Mouse (Mus musculus) embryonic facial prominence, embryonic 12.5 days (tissue): ENCODE data around the gene Stx19. TPM values are rescaled to one million over a fixed set of nuclear protein-coding genes. Genes with fewer than 3 reads are reported as not detected.

Source experiments
- ATAC-seq: fragments of 200-750 bp; cut with Nextera tagmentation; 2 replicates; pipeline ENCODE4 v1.8.0; 2017; ENCODE audit not compliant: insufficient number of reproducible peaks, insufficient read depth, low FRiP score, low TSS enrichment
- H3K27ac ChIP-seq: fragments of 300-500 bp; sonication (generic); 2 replicates; pipeline ENCODE4 v1.5.1; 2016; ENCODE audit warnings: mild to moderate bottlenecking
- H3K27me3 ChIP-seq: fragments of 300-500 bp; sonication (generic); 2 replicates; pipeline ENCODE4 v1.6.1; 2016; ENCODE audit warnings: mild to moderate bottlenecking, moderate library complexity
- H3K36me3 ChIP-seq: fragments of 300-500 bp; sonication (generic); 2 replicates; pipeline ENCODE4 v1.6.1; 2016; ENCODE audit warnings: mild to moderate bottlenecking
- H3K4me1 ChIP-seq: fragments of 300-500 bp; sonication (generic); 2 replicates; pipeline ENCODE4 v1.6.1; 2016
- H3K4me2 ChIP-seq: fragments of 300-500 bp; sonication (generic); replicated peaks from 2 replicates; pipeline ENCODE4 v1.6.1; 2016; ENCODE audit warnings: mild to moderate bottlenecking, moderate library complexity
- H3K4me3 ChIP-seq: fragments of 300-500 bp; sonication (generic); 2 replicates; pipeline ENCODE4 v1.5.1; 2016; ENCODE audit warnings: mild to moderate bottlenecking
- H3K9ac ChIP-seq: fragments of 300-500 bp; sonication (generic); 2 replicates; pipeline ENCODE4 v1.6.1; 2016; ENCODE audit warnings: mild to moderate bottlenecking, moderate library complexity
- H3K9me3 ChIP-seq: fragments of 300-500 bp; sonication (generic); 2 replicates; pipeline ENCODE4 v1.6.1; 2016; ENCODE audit warnings: mild to moderate bottlenecking, moderate library complexity
- WGBS: fragments of 180-500 bp; shearing (Covaris S2); methylation state at CpG from one replicate; pipeline ENCODE4 v1.1.7; 2016; 5-methylcytosine and 5-hydroxymethylcytosine counted together
- polyA plus RNA-seq: library from polyadenylated mRNA; unstranded; fragments of >200 nt; fragmentation: Nextera tagmentation; extraction: Ambion mirVana; gene quantifications from 2 replicates; pipeline ENCODE4 v1.2.1, GENCODE M21; 2016

Gene Stx19
- polyA plus RNA-seq, 1 experiment from 2014 or later = 0.78 TPM

GRCm38 (mm10) chr16:62853611-62854126 is 39.2 kb downstream of the Stx19 start:
- H3K36me3 ChIP-seq = no peaks in the 10 kb centered on the region
- 21% methylated on average over 3 of the region's 3 CpGs for WGBS
- peak overlapping the region; percentile 61 for H3K4me3 ChIP-seq
- no peaks in the 10 kb centered on the region for H3K27me3 ChIP-seq
- no peaks in the 10 kb centered on the region for H3K9me3 ChIP-seq
- 0 out of 2 replicates have a peak, but pooled peaks cover 3% of the 10 kb centered on the region for H3K4me1 ChIP-seq
- H3K4me2 ChIP-seq = peak overlapping the region; percentile 73
- peak overlapping the region; percentile 51; the same call in 1 of the 2 replicates for H3K27ac ChIP-seq
- H3K9ac ChIP-seq = peak overlapping the region; percentile 77
- ATAC-seq = no peak

- Histone ChIP-seq H3K36me3 (no peaks in the 10 kb centered on the region), H3K4me1 (0 out of 2 replicates have a peak, but pooled peaks cover 3% of the 10 kb centered on the region), H3K4me2 (peak within 1 kb of the TSS; percentile 73), H3K27ac (peak within 1 kb of the TSS; percentile 51; the same call in 1 of the 2 replicates), H3K9ac (peak within 1 kb of the TSS; percentile 77), H3K4me3 (peak within 1 kb of the TSS; percentile 61), H3K27me3 (no peaks in the 10 kb centered on the region), H3K9me3 (no peaks in the 10 kb centered on the region)
- ATAC-seq = peak; percentile 93
- 3% methylated on average over 42 of the region's 42 CpGs for WGBS
Measured at GRCm38 (mm10) chr16:62854191-62855068, 40.0 kb downstream of the Stx19 start, which contains the start of gene Pros1. TSS of gene Pros1 (plus strand) at chr16:62854307.

- no peak for ATAC-seq
- no peaks in the 10 kb centered on the region for H3K27me3 ChIP-seq
- WGBS = 70% methylated on average over 6 of the region's 6 CpGs
- H3K4me1 ChIP-seq = 0 out of 2 replicates have a peak, but pooled peaks cover 3% of the 10 kb centered on the region
- no peak overlapping the region for H3K27ac ChIP-seq
- no peak overlapping the region for H3K9ac ChIP-seq
- H3K4me2 ChIP-seq = peak overlapping the region; percentile 73; the same call in 1 of the 2 replicates
- H3K4me3 ChIP-seq = no peak overlapping the region
- H3K9me3 ChIP-seq = no peaks in the 10 kb centered on the region
- no peaks in the 10 kb centered on the region for H3K36me3 ChIP-seq
Measured at GRCm38 (mm10) chr16:62855385-62855784, 40.9 kb downstream of the Stx19 start.

- Histone ChIP-seq H3K4me3 (no peak overlapping the region), H3K36me3 (no peaks in the 10 kb centered on the region), H3K27ac (no peak overlapping the region), H3K27me3 (no peaks in the 10 kb centered on the region), H3K4me2 (no peak overlapping the region), H3K9ac (no peak overlapping the region), H3K4me1 (0 out of 2 replicates have a peak, but pooled peaks cover 3% of the 10 kb centered on the region), H3K9me3 (no peaks in the 10 kb centered on the region)
- ATAC-seq = no peak
- WGBS = 81% methylated on average over 2 of the region's 2 CpGs
Measured at GRCm38 (mm10) chr16:62856273-62856672, 41.8 kb downstream of the Stx19 start.

- 0 out of 2 replicates have a peak, but pooled peaks cover 3% of the 10 kb centered on the region for H3K4me1 ChIP-seq
- H3K9me3 ChIP-seq = no peaks in the 10 kb centered on the region
- H3K4me3 ChIP-seq = no peak overlapping the region
- H3K9ac ChIP-seq = no peak overlapping the region
- H3K27ac ChIP-seq = no peak overlapping the region
- H3K27me3 ChIP-seq = no peaks in the 10 kb centered on the region
- 94% methylated on average over 2 of the region's 2 CpGs for WGBS
- ATAC-seq = no peak
- H3K36me3 ChIP-seq = no peaks in the 10 kb centered on the region
- no peak overlapping the region for H3K4me2 ChIP-seq
Measured at GRCm38 (mm10) chr16:62857498-62857897, 43.0 kb downstream of the Stx19 start.

- Histone ChIP-seq H3K4me2 (no peak overlapping the region), H3K4me1 (0 out of 2 replicates have a peak, but pooled peaks cover 3% of the 10 kb centered on the region), H3K36me3 (no peaks in the 10 kb centered on the region), H3K27me3 (no peaks in the 10 kb centered on the region), H3K9ac (no peak overlapping the region), H3K9me3 (no peaks in the 10 kb centered on the region), H3K27ac (no peak overlapping the region), H3K4me3 (no peak overlapping the region)
- 86% methylated on average over 1 of the region's 1 CpGs for WGBS
- ATAC-seq = no peak
Measured at GRCm38 (mm10) chr16:62858018-62858417, 43.5 kb downstream of the Stx19 start.

GRCm38 (mm10) chr16:62860140-62860539 is 45.7 kb downstream of the Stx19 start:
- WGBS = 91% methylated on average over 1 of the region's 1 CpGs
- no peaks in the 10 kb centered on the region for H3K36me3 ChIP-seq
- ATAC-seq = no peak
- no peak overlapping the region for H3K9ac ChIP-seq
- H3K4me1 ChIP-seq = 0 out of 2 replicates have a peak, but pooled peaks cover 3% of the 10 kb centered on the region
- H3K4me3 ChIP-seq = no peak overlapping the region
- H3K27me3 ChIP-seq = no peaks in the 10 kb centered on the region
- no peak overlapping the region for H3K4me2 ChIP-seq
- no peaks in the 10 kb centered on the region for H3K9me3 ChIP-seq
- no peak overlapping the region for H3K27ac ChIP-seq

DNA sequence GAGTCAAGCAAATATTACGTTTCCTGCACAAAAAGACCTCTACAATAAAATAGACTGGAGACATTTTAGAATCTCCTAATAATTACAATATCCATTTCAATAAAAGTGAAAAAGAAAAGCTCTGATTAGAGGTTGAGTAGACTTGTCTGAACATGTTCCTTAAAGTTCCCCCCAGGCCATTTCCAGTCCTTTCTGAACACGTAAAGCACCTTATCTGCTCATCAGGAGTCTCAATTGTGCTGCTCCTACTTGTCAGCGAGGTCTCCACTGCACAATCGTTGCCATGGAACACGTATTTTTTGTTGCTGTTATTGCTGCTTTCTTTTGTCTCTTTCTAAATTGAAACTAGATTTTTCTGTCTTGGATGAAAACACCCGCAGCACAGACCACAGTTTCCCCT is 47.0 kb downstream of the Stx19 start:
- no peak overlapping the region for H3K9ac ChIP-seq
- H3K4me1 ChIP-seq = no peaks in the 10 kb centered on the region
- H3K27ac ChIP-seq = no peak overlapping the region
- H3K9me3 ChIP-seq = no peaks in the 10 kb centered on the region
- no peak for ATAC-seq
- WGBS = 63% methylated on average over 6 of the region's 6 CpGs
- no peak overlapping the region for H3K4me2 ChIP-seq
- H3K4me3 ChIP-seq = no peak overlapping the region
- H3K36me3 ChIP-seq = no peaks in the 10 kb centered on the region
- no peaks in the 10 kb centered on the region for H3K27me3 ChIP-seq

DNA sequence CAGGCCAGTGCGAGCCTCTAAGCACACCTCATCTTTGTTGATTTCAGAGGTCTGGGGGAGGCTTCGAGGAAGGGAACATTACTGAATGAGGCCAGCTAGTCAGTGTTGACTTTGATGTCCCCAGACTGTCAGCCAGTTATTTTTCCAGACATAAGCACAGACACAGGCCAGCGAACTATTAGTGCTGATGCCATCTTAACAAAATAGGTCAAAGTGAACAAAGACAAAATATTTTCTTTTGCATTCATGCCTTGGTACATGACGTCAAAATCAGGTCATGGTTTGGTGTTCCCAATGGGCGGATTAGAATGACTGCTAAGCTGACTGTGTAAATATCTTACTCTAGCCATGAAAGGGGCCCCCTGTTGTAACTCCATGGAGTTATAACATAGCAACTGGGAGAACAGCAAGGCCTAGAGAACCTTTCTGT is 58.2 kb downstream of the Stx19 start:
- H3K27me3 ChIP-seq = no peaks in the 10 kb centered on the region
- H3K27ac ChIP-seq = no peak overlapping the region
- no peak overlapping the region for H3K4me2 ChIP-seq
- no peak for ATAC-seq
- WGBS = 68% methylated on average over 5 of the region's 5 CpGs
- no peak overlapping the region for H3K9ac ChIP-seq
- H3K36me3 ChIP-seq = no peaks in the 10 kb centered on the region
- H3K4me3 ChIP-seq = no peak overlapping the region
- H3K4me1 ChIP-seq = no peaks in the 10 kb centered on the region
- H3K9me3 ChIP-seq = peaks cover 5% of the 10 kb centered on the region; the same call in 1 of the 2 replicates

DNA sequence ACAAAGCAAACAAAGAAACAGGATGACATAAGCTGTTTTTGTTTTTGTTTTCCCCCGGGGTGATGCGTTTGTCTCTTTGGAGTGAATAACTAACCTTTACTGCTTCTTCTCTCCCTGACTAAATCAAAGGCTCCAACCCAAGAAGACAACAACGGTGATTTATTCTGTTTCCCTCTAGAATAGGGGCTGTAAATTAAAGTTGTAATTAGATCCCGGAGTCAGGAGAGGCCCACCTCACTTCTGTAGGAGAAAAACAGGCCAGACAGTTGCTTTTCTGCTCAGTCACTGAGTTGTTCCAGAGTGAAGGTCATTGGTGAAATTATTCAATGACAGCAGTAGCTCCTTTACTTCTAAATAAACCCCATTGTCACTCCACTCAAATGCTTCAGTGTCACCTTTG is 58.7 kb downstream of the Stx19 start:
- ATAC-seq = no peak
- Histone ChIP-seq H3K4me3 (no peak overlapping the region), H3K4me1 (no peaks in the 10 kb centered on the region), H3K36me3 (no peaks in the 10 kb centered on the region), H3K9ac (no peak overlapping the region), H3K4me2 (no peak overlapping the region), H3K27me3 (no peaks in the 10 kb centered on the region), H3K9me3 (peaks cover 5% of the 10 kb centered on the region; the same call in 1 of the 2 replicates), H3K27ac (no peak overlapping the region)
- WGBS = 58% methylated on average over 4 of the region's 4 CpGs
